Mouse (Mus musculus): Measurements from ENCODE around the gene Frmd4a.

Frmd4a gene

GRCm38 (mm10) chr2:4017528-4018288 lies at the start of gene Frmd4a:
TSS of gene Frmd4a (plus strand) at chr2:4017717.
- no peak for DNase-seq (ENCODE audit: extremely low spot score)

- DNase-seq (ENCODE audit: extremely low spot score): no peak
Measured at GRCm38 (mm10) chr2:3988876-3989275, 28.6 kb upstream of the Frmd4a start.

DNA sequence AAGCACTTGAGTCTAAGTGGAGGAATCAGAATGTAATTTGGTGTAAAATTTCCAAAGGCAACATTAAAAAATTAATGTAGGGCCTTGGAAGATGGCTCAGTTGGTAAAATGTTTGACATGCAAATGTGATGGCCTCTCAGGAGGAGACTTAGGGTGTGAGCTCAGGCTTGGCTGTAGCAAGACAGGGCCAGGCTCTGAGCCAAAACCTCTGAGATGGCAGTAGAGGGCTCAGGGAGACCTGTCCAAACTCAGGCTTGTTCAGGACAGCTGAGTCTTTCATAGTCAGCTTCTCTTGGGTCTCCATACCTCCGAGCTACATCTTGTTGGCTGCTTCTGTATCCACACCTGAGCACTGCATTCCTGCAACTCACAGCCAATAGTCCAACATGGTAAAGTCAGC lies 27.1 kb upstream of the Frmd4a start:
- DNase-seq (ENCODE audit: extremely low spot score): no peak

GRCm38 (mm10) chr2:4018431-4018876 lies 937 bp downstream of the Frmd4a start:
- DNase-seq (ENCODE audit: extremely low spot score): peak; percentile 31

- no peak for DNase-seq (ENCODE audit: extremely low spot score)
Measured at GRCm38 (mm10) chr2:4018909-4019308, 1.4 kb downstream of the Frmd4a start.

GRCm38 (mm10) chr2:4024927-4025326 lies 7.4 kb downstream of the Frmd4a start:
- DNase-seq (ENCODE audit: extremely low spot score): no peak

GRCm38 (mm10) chr2:4029031-4029747 lies 11.7 kb downstream of the Frmd4a start:
- no peak for DNase-seq (ENCODE audit: extremely low spot score)

GRCm38 (mm10) chr2:4036153-4036589 lies 18.7 kb downstream of the Frmd4a start:
- DNase-seq (ENCODE audit: extremely low spot score): no peak

DNA sequence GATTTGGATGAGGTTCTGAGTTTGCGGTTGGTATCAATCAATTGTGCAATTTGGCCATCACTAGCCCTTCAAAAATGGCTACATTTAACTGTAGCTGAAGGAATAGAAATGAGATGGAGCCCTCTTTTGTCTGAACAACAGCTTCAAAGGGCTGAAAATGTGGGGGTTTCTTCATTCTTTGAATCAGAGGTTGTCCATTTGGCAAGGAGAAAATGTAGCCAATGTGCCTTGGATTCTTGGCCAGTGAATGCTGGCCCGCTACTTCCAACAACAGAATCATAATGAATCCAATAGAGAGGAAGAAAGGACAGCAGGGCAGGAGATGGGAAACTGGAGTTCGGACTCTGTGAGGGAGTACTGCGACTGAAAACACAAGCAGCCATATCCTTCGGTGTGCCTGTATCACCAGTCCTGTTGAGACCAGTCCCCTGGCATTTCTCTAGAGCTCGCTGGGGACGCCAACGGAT lies 19.2 kb downstream of the Frmd4a start:
- no peak for DNase-seq (ENCODE audit: extremely low spot score)

DNA sequence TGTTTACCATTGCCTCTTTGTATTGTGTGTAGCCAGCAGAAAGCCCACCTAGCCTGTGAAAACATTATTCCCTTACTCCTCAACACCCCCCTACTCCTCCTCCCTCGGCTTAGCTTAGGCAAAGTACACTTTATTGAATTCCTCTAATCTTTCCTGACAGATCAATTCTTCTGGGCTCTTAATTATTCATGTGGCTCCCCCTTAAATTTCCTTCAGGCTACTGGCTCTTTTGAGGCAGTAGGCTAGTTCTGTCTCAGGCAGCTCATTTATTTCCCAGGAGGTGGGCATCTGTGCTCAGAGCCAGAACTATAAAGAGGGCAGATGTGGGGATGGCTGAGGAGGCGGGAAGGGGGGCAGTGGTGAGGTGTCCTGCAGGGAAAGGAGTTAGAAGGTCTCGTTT lies 24.5 kb downstream of the Frmd4a start:
- no peak for DNase-seq (ENCODE audit: extremely low spot score)

GRCm38 (mm10) chr2:4055481-4055880 lies 38.0 kb downstream of the Frmd4a start:
- DNase-seq (ENCODE audit: extremely low spot score): no peak

DNA sequence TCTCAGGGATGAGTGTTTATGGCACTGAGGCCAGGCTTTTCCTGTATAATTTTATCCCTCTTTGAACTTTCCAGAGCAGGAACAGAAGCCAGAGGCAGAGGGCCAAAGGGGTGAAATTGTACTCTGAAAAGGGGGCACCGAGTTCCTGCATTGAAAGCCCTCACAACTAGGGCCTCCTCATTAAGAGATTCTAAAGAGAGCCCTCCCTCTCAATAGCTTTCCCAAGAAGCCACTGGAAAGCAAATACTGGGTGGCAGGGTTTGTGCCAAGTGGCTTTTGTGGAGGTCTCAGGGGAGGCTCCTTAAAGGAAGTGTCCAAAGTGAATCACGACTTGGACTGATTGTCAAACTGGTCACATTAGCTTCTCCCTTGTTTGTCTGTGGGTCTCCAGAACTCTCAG lies 43.2 kb downstream of the Frmd4a start:
- no peak for DNase-seq (ENCODE audit: extremely low spot score)

- no peak for DNase-seq (ENCODE audit: extremely low spot score)
Measured at GRCm38 (mm10) chr2:4071831-4072230, 54.3 kb downstream of the Frmd4a start.

DNA sequence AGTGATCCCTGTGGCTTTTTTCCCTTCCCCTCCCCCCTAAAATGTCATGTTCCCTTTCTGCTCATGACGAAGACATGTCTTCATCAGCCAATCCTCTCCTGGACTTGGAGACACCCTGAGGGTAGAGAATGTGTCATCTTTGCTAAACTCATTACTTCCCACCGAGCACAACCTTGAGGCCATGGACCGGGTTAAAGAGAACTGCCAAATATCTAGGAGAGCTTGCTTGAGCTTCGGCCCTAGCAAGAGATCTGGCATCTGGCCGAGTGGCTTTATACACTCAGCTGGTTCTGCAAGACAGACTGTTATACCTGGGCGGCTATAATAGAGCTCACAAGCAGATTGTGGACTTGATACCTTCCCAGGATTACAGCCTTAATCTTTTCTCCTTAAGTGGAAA lies 66.4 kb downstream of the Frmd4a start:
- DNase-seq (ENCODE audit: extremely low spot score): no peak

- DNase-seq (ENCODE audit: extremely low spot score): no peak
Measured at GRCm38 (mm10) chr2:4097601-4098000, 80.1 kb downstream of the Frmd4a start.

DNA sequence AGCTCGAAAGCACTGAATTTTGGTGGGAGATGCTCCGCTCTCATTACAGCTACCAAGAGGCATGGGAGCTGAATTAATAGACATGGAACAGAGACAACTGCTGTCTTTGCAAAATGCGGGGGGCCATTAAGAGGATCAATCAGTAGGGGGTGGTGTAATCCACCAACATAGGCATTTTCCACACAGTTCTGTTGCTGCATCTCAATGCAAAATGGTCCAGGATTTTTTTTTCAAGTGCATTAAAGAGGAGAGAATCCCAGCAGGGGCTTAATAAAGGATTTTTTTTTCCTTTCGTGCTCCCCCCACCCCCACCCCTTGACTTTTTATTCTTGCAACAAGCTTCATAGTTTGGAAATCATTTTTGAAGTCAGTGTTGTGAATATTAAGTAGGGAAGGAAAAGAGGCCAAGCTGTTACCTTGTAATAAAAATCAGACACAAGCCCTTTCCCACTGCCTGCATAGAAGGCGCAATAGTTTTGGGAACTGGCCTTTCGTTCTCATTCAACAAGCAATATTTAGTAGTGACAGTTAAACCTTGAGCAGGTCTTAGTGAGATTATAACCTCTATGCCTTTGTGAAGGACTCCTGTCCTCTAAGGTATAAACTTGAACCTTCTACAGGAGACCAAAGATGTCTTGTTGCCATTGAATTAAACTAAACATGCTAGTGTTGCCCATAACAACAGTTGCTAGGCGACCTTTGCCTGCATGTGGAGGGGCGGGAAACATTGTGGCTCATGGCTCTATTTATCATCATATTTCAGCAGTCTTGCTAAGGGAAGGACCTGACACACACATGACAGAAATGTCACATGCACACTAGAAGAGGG lies 81.6 kb downstream of the Frmd4a start:
- DNase-seq (ENCODE audit: extremely low spot score): peak; percentile 36

- no peak for DNase-seq (ENCODE audit: extremely low spot score)
Measured at GRCm38 (mm10) chr2:4099777-4100104, 82.2 kb downstream of the Frmd4a start.

- DNase-seq (ENCODE audit: extremely low spot score): no peak
Measured at GRCm38 (mm10) chr2:4101370-4101769, 83.9 kb downstream of the Frmd4a start.

- DNase-seq (ENCODE audit: extremely low spot score): no peak
Measured at GRCm38 (mm10) chr2:4113303-4113920, 95.9 kb downstream of the Frmd4a start.

DNA sequence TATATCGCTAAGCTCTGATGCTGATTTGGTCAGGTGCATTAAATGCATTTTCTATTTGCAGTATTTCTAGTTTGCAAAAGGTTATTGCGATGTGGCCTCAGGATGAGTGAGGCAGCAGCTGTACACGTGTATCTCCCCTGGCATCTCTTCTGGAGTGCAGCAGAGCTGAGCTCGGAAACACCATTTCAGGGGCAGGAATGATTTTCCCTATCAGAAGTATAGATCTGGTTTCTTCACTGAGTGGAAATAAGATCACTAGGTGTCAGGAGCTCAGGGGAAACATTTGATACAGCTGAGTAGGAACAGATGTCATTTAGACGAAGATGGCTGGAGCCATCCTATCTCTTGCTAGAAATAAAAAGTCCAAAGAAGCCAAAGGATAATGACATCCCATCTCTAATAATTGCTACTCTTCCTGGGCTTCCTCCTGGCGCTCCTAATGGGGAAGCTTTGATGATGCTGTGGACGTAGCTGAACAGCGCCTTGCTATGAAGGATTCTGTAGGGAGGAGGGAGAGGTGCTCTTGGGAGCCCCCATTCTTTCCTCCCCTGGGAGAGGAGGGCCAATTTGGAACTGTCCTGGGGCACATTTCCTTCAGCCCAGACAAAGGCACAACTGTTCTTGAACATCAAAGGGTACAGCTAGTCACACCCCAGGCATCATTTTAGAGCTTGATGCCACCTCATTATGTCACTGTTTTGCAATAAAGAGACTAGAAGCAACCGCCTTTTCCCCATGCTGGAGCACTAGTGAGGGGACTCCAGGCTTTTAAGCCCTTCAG lies 102.4 kb downstream of the Frmd4a start:
- no peak for DNase-seq (ENCODE audit: extremely low spot score)

DNA sequence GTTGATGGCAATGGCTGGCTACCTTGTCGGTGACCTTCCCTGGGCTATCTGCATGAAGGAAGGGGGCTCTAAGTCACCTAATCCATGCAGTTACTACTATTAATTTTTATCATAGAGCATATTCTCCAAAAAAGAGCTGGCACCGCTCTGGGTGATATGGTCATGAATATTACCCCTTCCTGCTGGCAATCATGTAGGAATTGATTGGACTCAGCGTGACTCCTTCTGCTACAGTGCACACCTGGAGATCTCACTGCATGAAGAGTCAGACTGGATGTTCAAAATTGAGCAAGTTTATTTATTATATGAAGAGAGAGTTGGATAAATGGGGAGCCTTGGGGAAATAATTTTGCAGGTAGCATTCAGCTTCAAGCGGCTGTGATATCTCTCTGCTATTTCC lies 113.7 kb downstream of the Frmd4a start:
- no peak for DNase-seq (ENCODE audit: extremely low spot score)

Data from embryo, embryonic 9.5 days (tissue).